8 mouse cellular contexts compared by ENCODE assay signal in the genomic region with DNA sequence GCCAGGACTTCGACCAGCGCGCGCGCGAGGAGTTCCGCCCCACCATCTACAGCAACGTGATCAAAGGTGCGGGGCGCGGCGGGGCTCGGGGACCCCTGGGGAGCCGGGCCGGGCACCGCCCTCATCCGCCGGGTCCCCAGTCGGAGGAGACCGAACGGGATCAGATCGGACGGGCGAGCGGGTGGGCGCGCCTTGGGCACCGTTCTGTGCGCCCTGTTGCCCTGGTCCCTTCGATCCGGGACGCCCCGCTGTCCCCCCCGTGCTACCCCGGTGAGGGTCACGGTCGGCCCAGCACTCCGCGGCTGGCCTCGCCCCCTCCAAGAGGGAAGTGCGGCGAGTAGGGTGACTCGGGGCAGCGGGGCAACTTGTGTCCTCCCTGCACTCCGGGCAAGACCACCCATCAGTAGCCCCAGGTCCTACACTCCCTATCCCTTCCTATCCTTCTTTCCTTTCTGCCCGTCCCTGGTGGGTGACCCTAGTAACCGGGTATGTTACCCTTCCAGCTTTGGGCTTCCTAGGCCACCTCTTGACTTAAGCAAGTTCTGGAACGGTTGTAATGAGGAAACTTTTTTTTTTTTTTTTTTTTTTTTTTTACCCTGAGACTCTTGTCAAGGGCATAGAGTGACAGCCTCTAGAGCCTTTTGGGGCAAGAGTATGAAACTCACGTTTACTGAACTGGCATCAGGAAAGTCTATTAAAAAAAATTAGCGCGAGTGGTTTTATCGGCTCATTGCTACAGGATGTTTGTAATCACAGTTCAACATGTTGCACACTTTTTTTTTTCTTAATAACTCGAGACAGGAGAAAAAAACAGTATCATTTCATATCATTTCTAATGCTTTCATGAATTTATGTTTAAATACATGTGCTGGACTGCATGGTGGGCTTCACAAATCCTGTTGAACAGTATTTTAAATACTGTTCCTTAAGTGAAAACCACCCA. TPM values are rescaled to one million over a fixed set of nuclear protein-coding genes. Genes with fewer than 3 reads are reported as not detected.
DNase-seq lines count a peak whose midpoint lies in the region; ATAC-seq and TF ChIP-seq lines count a peak whose summit lies in the region.

No protein-coding gene starts in this region.

- DNase-seq in ES-E14 (ENCODE audit: low read depth, low spot score) = peak; percentile 39
- peak; percentile 60 to 73 for DNase-seq in adrenal gland, postnatal 36 days
- DNase-seq in liver, adult 2 months (ENCODE audit: extremely low read depth, low read depth, low spot score) = peak; percentile 52
- peak; percentile 58 for DNase-seq in urinary bladder, adult 2 months (ENCODE audit: low spot score)
- DNase-seq in layer of hippocampus, postnatal 14 days (ENCODE audit: low spot score in 2 of 2) = no peak

- H3K27me3 ChIP-seq in forebrain, embryonic 15.5 days = no peaks in the 10 kb centered on the region
- H3K27me3 ChIP-seq in hindbrain, embryonic 13.5 days = peaks cover 7% of the 10 kb centered on the region; the same call in 1 of the 2 replicates
- H3K27me3 ChIP-seq in liver, adult 2 months (ENCODE audit: control insufficient read depth, insufficient read depth, low read length) = no peaks in the 10 kb centered on the region
- H3K27me3 ChIP-seq in midbrain, embryonic 16.5 days (ENCODE audit: control insufficient read depth, insufficient read depth, low read depth, low read length) = no peaks in the 10 kb centered on the region; the same call in 1 of the 2 replicates

- peaks cover 18% of the 10 kb centered on the region for H3K79me2 ChIP-seq in liver, adult 2 months (ENCODE audit: control insufficient read depth, insufficient read depth, low read length)

- no peaks in the 10 kb centered on the region for H3K9me3 ChIP-seq in ES-E14 (ENCODE audit: control insufficient read depth, insufficient read depth, low read depth, low read length)
- no peaks in the 10 kb centered on the region for H3K9me3 ChIP-seq in forebrain, embryonic 15.5 days
- H3K9me3 ChIP-seq in hindbrain, embryonic 13.5 days = no peaks in the 10 kb centered on the region
- H3K9me3 ChIP-seq in midbrain, embryonic 16.5 days (replicated peaks; ENCODE audit: control insufficient read depth, low read length, poor library complexity, severe bottlenecking) = no peaks in the 10 kb centered on the region

- WGBS in forebrain, embryonic 15.5 days = 2% methylated on average over 50 of the region's 53 CpGs
- 4% methylated on average over 53 of the region's 53 CpGs for WGBS in hindbrain, embryonic 13.5 days
- WGBS in liver, adult 2 months = under 1% methylated on average over 48 of the region's 53 CpGs
- WGBS in midbrain, embryonic 16.5 days = 3% methylated on average over 42 of the region's 53 CpGs

- H3K4me1 ChIP-seq in ES-E14 (ENCODE audit: control insufficient read depth in 2 of 2, insufficient read depth in 2 of 2, low read length in 2 of 2, poor library complexity in 1 of 2) = peaks cover 15 to 16% of the 10 kb centered on the region in 2 experiments
- peaks cover 82% of the 10 kb centered on the region for H3K4me1 ChIP-seq in forebrain, embryonic 15.5 days
- peaks cover 71% of the 10 kb centered on the region for H3K4me1 ChIP-seq in hindbrain, embryonic 13.5 days (replicated peaks)
- H3K4me1 ChIP-seq in liver, adult 2 months (ENCODE audit: control insufficient read depth, insufficient read depth, low read length) = peaks cover 24% of the 10 kb centered on the region
- H3K4me1 ChIP-seq in midbrain, embryonic 16.5 days (ENCODE audit: control insufficient read depth, insufficient read depth, low read length) = peaks cover 53% of the 10 kb centered on the region

- no peak for TF ChIP-seq POLR2A in liver, adult 2 months (IDR thresholded peaks at IDR 0.05; ENCODE audit: extremely low read depth, insufficient read depth, low read length)

- in situ Hi-C loops in ES-E14 (cut with MboI; ENCODE audit: low sequenced_read_pairs in 2 of 2, unreplicated experiment in 2 of 2) = no loop called here

- peak overlapping the region; percentile 80 to 85 for H3K4me3 ChIP-seq in ES-E14 (ENCODE audit: insufficient read depth in 1 of 2, low read depth in 1 of 2, low read length in 2 of 2, poor library complexity in 1 of 2, severe bottlenecking in 1 of 2)
- H3K4me3 ChIP-seq in forebrain, embryonic 15.5 days = peak overlapping the region; percentile 77
- H3K4me3 ChIP-seq in hindbrain, embryonic 13.5 days = peak overlapping the region; percentile 95
- peak overlapping the region; percentile 90 for H3K4me3 ChIP-seq in liver, adult 2 months (ENCODE audit: insufficient read depth, low read depth, low read length)
- peak overlapping the region; percentile 77 for H3K4me3 ChIP-seq in midbrain, embryonic 16.5 days (ENCODE audit: low read depth, low read length)

- H3K4me2 ChIP-seq in forebrain, embryonic 15.5 days (replicated peaks) = peak overlapping the region; percentile 88
- H3K4me2 ChIP-seq in hindbrain, embryonic 13.5 days = peak overlapping the region; percentile 82
- H3K4me2 ChIP-seq in midbrain, embryonic 16.5 days (ENCODE audit: low read length) = peak overlapping the region; percentile 70

- peaks cover 15% of the 10 kb centered on the region for H3K36me3 ChIP-seq in ES-E14 (ENCODE audit: control insufficient read depth, insufficient read depth, low read length, poor library complexity, severe bottlenecking)
- H3K36me3 ChIP-seq in forebrain, embryonic 15.5 days = peaks cover 15% of the 10 kb centered on the region; the same call in 1 of the 2 replicates
- H3K36me3 ChIP-seq in hindbrain, embryonic 13.5 days = peaks cover 20% of the 10 kb centered on the region; the same call in 1 of the 2 replicates
- peaks cover 2% of the 10 kb centered on the region; the same call in 1 of the 2 replicates for H3K36me3 ChIP-seq in liver, adult 2 months (ENCODE audit: control insufficient read depth, insufficient read depth, low read length)
- H3K36me3 ChIP-seq in midbrain, embryonic 16.5 days (ENCODE audit: control insufficient read depth, insufficient read depth, low read length) = peaks cover 3% of the 10 kb centered on the region; the same call in 1 of the 2 replicates

- peak overlapping the region; percentile 83 for H3K9ac ChIP-seq in ES-E14 (ENCODE audit: insufficient read depth, low read depth, low read length, poor library complexity, severe bottlenecking)
- H3K9ac ChIP-seq in forebrain, embryonic 15.5 days (replicated peaks) = peak overlapping the region; percentile 80
- peak overlapping the region; percentile 92 for H3K9ac ChIP-seq in hindbrain, embryonic 13.5 days
- H3K9ac ChIP-seq in liver, adult 2 months (ENCODE audit: low read depth, low read length) = peak overlapping the region; percentile 94
- H3K9ac ChIP-seq in midbrain, embryonic 16.5 days (ENCODE audit: low read depth, low read length) = peak overlapping the region; percentile 94

- H3K27ac ChIP-seq in ES-E14 (ENCODE audit: insufficient read depth, low read depth, low read length, poor library complexity, severe bottlenecking) = peak overlapping the region; percentile 76
- peak overlapping the region; percentile 92 for H3K27ac ChIP-seq in forebrain, embryonic 15.5 days (replicated peaks)
- peak overlapping the region; percentile 96 for H3K27ac ChIP-seq in hindbrain, embryonic 13.5 days
- H3K27ac ChIP-seq in liver, adult 2 months (replicated peaks; ENCODE audit: insufficient read depth, low read depth, low read length) = peak overlapping the region; percentile 93
- H3K27ac ChIP-seq in midbrain, embryonic 16.5 days (ENCODE audit: low read length) = peak overlapping the region; percentile 96

- peak; percentile 41 for ATAC-seq in forebrain, embryonic 15.5 days (replicated peaks)
- peak; percentile 52 for ATAC-seq in hindbrain, embryonic 13.5 days (ENCODE audit: low FRiP score)
- peak; percentile 30 for ATAC-seq in midbrain, embryonic 16.5 days

- TF ChIP-seq CTCF in liver, adult 2 months (IDR thresholded peaks at IDR 0.05; ENCODE audit: low read depth, low read length) = no peak

TF ChIP-seq in ES-E14, 5 proteins besides CTCF, POLR2A, EP300 and RAD21:
- TF ChIP-seq MAFK (IDR thresholded peaks at IDR 0.05; ENCODE audit: insufficient read depth, low read depth, low read length) (no peak), ZC3H11A (IDR thresholded peaks at IDR 0.05; ENCODE audit: borderline replicate concordance, low read depth, low read length) (no peak), CHD2 (IDR thresholded peaks at IDR 0.05; ENCODE audit: low read depth, low read length) (no peak), ZNF384 (IDR thresholded peaks at IDR 0.05; ENCODE audit: low read depth, low read length) (peak; percentile 58), HCFC1 (IDR thresholded peaks at IDR 0.05; ENCODE audit: borderline replicate concordance, insufficient read depth, low read length) (peak; percentile 44; the same call in 1 of the 2 replicates)

RNA-seq across cellular contexts. Expression of a gene that starts 0.8 kb away (rescaled TPM):
- 32.9 and 34.8 TPM in 2 replicates for total RNA-seq in ES-E14 (2012; rRNA removed)
- 10 to 100 TPM; 65.2 to 70.7 TPM for total RNA-seq in adrenal gland, postnatal 36 days (2021)
- 17.4 and 18.5 TPM in 2 replicates for polyA plus RNA-seq in forebrain, embryonic 15.5 days (2015; fragmentation: Nextera tagmentation; extraction: Ambion mirVana)
- 15.1 and 16.6 TPM in 2 replicates for polyA plus RNA-seq in hindbrain, embryonic 13.5 days (2015; fragmentation: Nextera tagmentation; extraction: Ambion mirVana)
- total RNA-seq in liver, adult 2 months (2014; rRNA removed) = 18.0 and 23.2 TPM in 2 replicates
- 10.0 and 13.7 TPM in 2 replicates for polyA plus RNA-seq in liver, adult 2 months (2012; rRNA removed)
- 17.6 and 20.5 TPM in 2 replicates for polyA plus RNA-seq in midbrain, embryonic 16.5 days (2015; fragmentation: Nextera tagmentation; extraction: Ambion mirVana)
- 26.0 and 28.9 TPM in 2 replicates for polyA plus RNA-seq in urinary bladder, adult 2 months (2012; rRNA removed)
- 10 to 100 TPM; 57.0 to 60.3 TPM for total RNA-seq in layer of hippocampus, postnatal 14 days (2021)

RNA-seq across cellular contexts. Expression of a gene that starts 50.3 kb away (rescaled TPM):
- not detected in 2 replicates for total RNA-seq in ES-E14 (2012; rRNA removed)
- not detected for total RNA-seq in adrenal gland, postnatal 36 days (2021)
- polyA plus RNA-seq in forebrain, embryonic 15.5 days (2015; fragmentation: Nextera tagmentation; extraction: Ambion mirVana) = not detected in 2 replicates
- not detected in 2 replicates for polyA plus RNA-seq in hindbrain, embryonic 13.5 days (2015; fragmentation: Nextera tagmentation; extraction: Ambion mirVana)
- total RNA-seq in liver, adult 2 months (2014; rRNA removed) = not detected in 2 replicates
- not detected in 2 replicates for polyA plus RNA-seq in liver, adult 2 months (2012; rRNA removed)
- not detected in 2 replicates for polyA plus RNA-seq in midbrain, embryonic 16.5 days (2015; fragmentation: Nextera tagmentation; extraction: Ambion mirVana)
- polyA plus RNA-seq in urinary bladder, adult 2 months (2012; rRNA removed) = not detected in 2 replicates
- not detected for total RNA-seq in layer of hippocampus, postnatal 14 days (2021)

Comparison
In these comparisons a context has a peak if more than half of its experiments do, and no peak if none do; other contexts are left out.
1. DNase-seq: peak in ES-E14 (single experiment), adrenal gland, postnatal 36 days (2 of 2), liver, adult 2 months (single experiment) and urinary bladder, adult 2 months (single experiment); none in layer of hippocampus, postnatal 14 days (0 of 2).
2. Peak in every context shown above with its lines, with median percentiles within 50 percentile points of each other: H3K27ac ChIP-seq, H3K4me3 ChIP-seq, H3K9ac ChIP-seq, ATAC-seq and H3K4me2 ChIP-seq.